Mouse (Mus musculus): ENCODE measurements around the gene Fblim1.

Gene Fblim1

DNA sequence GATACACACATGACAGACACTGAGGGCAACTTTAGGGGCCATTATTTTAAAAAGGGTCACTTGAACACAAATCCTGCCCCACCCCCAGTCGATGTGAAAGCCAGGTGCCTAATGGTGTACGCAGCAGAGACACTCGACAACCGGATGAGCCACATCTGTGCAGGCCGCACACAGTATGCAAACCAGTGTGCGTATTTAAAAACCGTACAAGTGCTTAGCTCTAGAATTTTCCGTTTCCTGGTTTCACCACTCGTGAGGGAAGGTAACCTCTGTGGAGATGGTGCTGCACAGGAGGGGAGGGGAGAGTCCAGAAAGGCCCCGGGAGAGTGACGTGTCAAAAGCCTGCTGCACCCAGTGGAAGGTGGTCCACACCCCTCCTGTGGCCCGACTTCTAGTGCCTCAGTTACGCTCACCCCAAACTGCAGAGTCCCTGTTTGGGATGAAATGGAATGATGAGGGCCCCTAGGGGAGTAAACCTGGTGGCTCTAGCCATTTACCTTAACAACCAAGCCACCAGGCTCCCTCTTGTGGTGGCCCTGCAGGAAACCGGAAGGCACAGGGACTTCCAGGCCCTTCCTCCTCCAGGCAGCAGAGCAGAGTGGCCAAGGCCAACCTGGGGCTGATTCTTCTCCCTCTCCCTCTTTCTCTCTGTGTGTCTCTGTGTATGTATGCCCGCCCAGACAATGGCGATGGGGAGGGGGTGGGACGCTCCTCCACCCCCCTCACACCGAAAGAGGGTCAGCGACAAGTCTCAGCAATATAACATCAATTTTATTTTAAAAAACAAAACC lies 19.3 kb upstream of the Fblim1 start:
- no peak for DNase-seq (ENCODE audit: low spot score)

DNA sequence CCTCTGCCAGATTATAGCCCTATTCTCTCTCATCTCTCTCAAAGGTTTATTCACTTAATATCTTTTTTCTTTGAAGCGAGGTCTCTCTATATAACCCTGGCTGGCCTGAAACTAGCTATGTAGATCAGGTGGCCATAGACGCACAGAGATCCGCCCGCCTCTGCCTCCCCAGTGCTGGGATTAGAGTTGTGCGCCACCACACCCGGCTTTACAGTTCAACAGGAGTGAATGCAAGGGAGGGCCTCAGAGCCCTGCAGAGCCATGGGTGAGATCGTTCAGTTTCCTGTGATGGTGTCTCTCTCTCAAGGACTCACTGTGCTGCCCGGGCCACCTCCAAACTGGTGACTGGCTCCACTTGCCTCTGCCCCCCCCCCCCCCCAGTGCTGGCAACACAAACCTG lies 18.2 kb upstream of the Fblim1 start:
- no peak for DNase-seq (ENCODE audit: low spot score)

DNA sequence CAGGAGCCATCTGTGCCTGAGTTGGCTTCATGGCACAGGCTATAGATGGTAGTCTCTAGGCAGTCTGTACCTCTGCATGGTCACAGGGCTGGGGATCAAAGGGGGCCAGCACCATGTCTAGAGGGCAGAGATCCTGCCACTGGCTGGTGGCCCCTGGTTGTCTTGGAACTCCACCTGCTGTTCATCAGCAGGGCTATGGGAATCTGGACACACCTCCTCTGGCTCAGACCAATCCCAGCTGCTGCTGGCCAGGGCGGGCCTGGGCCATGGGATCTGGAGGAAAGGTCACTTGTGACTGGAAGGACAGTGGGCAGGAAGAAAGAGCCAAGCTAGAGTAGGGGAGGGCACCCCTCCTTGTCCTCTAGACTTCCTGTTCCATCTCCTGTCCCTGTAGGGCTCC lies 17.8 kb upstream of the Fblim1 start, which contains the start of gene Slc25a34:
Slc25a34 (minus strand) TSS at position 156 of the 400 bp plus-strand sequence.
- no peak for DNase-seq (ENCODE audit: low spot score)

GRCm38 (mm10) chr4:141623037-141623436 lies 17.1 kb upstream of the Fblim1 start:
- DNase-seq (ENCODE audit: low spot score), result no peak

- DNase-seq (ENCODE audit: low spot score), result no peak
Observed at GRCm38 (mm10) chr4:141622580-141622979, 16.7 kb upstream of the Fblim1 start.

DNA sequence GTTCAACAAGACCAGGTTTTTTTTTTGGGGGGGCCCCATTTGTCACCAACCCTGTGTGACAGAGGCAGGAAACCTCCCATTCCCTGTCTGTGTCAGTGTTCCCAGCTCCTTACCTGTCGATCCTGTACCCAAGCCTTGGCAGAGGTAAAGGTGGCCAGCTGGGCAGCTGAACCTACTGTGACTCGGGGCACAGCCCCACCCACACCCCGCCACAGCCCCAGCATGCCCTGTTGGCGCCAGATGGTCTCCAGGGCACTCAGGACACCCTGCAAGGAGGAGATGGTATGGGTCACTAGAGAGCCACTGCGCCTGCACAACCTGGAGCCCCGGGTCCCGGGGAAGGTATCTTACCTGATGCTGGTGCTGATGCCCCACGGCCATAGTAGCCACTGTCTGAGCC lies 16.2 kb upstream of the Fblim1 start:
- DNase-seq (ENCODE audit: low spot score), result no peak

DNA sequence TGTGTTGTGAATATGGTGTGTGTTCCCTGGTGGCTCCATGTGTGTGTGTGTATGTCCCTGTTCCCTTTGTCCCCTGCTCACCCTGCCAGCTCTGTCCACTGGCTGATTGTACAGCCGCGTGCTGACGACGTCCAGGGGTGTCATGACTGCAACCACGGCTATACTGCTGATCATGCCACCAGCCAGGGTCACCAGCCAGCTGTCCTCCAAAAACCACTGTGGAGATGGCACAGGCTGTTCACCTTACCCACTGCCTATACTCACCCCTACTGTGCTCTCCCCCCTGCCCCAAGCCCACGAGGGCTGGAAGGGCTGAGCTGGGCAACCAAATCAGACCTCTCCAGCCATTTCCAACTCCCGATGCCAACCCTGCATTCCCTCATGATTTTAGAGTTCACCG lies 15.4 kb upstream of the Fblim1 start:
- no peak for DNase-seq (ENCODE audit: low spot score)

GRCm38 (mm10) chr4:141619299-141619883 lies 13.5 kb upstream of the Fblim1 start:
- DNase-seq (ENCODE audit: low spot score), result no peak

GRCm38 (mm10) chr4:141618565-141619243 lies 12.8 kb upstream of the Fblim1 start, which contains the start of gene Tmem82:
Tmem82 (minus strand) TSS chr4:141618633.
- DNase-seq (ENCODE audit: low spot score), result peak; percentile 51

DNA sequence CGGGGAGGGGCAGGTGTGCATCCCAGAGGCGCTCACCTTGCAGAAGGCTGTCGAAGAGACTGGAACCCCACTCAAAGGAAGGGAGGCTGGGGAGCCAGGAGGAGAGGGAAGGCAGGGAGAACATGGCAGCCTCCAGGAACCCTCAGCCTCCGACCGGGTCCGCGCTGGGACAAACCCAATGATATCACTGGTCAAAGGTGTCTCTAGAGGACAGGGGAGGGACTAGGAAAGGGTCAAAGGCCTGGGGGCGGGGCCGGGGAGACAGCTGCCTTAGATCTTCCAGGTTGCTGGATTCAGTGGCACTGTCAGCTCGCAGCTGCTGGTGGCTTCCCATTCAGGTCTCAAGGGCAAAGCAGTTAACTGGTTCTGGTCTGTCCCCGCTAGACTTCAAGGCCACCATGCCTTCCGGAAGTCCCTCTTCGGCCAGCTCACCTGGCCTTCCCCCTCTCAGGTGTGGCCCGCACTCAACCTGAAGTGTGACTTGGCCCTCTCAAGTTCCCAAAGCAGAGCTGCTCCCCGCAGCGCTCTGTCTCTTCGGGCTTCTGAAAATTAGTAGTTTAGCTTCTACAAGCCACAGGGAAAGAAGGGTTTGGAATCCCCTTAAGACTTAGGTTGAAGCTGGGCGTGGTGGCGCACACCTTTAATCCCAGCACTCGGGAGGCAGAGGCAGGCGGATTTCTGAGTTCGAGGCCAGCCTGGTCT lies 12.1 kb upstream of the Fblim1 start:
- DNase-seq (ENCODE audit: low spot score), result no peak

- peak; percentile 33 for DNase-seq (ENCODE audit: low spot score)
Observed at GRCm38 (mm10) chr4:141617299-141617698, 11.4 kb upstream of the Fblim1 start.

- DNase-seq (ENCODE audit: low spot score), result no peak
Observed at GRCm38 (mm10) chr4:141616811-141617210, 10.9 kb upstream of the Fblim1 start.

DNA sequence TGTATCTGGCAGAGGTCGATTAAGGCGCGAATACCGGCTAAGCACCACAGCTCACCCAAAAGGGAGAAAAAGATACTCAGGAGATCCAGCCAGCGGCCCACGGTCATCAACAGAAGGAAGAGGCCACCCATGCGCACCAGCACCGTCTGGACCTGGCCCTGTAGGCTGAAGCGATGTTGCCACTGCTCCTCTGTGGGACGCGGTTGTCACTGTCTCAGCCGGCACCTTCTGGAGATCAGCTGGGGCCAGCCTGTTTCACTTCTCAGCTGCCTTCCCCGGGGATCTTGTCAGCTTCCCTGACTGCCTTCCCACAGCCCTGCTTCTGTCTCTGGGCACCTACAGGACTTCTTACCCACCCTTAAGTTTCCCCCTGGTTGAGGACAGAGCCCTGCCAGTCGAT lies 9.1 kb upstream of the Fblim1 start:
- no peak for DNase-seq (ENCODE audit: low spot score)

DNA sequence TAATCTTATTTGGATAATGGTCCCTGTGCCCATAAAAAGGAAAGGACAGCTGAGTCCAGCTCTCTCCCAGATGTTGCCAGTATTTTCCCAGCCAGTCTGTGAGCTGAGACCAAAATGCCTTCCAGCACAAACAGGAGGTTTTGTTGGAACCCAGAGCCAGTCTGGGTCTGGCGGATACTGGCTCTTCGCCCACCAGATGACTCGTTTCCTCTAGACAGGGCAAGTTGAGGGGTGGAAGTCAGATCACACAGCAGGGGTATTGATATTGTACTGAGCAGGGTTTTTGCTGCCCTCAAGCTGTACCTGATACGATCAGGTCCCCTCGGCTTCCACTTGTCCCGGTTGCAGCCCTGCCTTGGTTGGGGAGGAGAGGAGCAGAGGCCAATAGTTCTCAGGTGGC lies 3.6 kb upstream of the Fblim1 start:
- no peak for DNase-seq (ENCODE audit: low spot score)

GRCm38 (mm10) chr4:141605421-141605820 lies 475 bp downstream of the Fblim1 start:
- no peak for DNase-seq (ENCODE audit: low spot score)

DNA sequence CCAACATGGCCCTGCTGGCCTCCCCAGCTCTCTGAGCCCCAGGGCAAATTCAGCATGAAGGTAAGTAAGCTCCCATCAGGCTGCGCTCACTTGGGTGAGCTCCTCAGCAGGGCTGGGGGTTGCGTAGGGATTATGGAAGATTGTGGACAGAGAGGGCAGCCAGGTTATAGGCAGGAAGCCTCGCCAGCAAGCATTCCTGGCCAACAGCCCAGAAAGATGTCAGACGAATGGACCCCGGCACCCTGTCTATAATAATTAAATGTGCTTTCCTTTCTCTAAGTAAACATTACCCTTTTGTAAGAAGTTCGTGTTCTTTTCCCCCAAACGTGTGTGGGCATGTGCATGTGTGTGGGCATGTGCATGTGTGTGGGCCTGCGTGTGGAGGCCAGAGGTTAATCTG lies 1.4 kb downstream of the Fblim1 start:
- no peak for DNase-seq (ENCODE audit: low spot score)

- no peak for DNase-seq (ENCODE audit: low spot score)
Observed at GRCm38 (mm10) chr4:141603921-141604320, 2.0 kb downstream of the Fblim1 start.

GRCm38 (mm10) chr4:141602523-141603223 lies 3.2 kb downstream of the Fblim1 start:
- DNase-seq (ENCODE audit: low spot score), result no peak

- DNase-seq (ENCODE audit: low spot score), result no peak
Observed at GRCm38 (mm10) chr4:141601148-141601862, 4.6 kb downstream of the Fblim1 start.

DNA sequence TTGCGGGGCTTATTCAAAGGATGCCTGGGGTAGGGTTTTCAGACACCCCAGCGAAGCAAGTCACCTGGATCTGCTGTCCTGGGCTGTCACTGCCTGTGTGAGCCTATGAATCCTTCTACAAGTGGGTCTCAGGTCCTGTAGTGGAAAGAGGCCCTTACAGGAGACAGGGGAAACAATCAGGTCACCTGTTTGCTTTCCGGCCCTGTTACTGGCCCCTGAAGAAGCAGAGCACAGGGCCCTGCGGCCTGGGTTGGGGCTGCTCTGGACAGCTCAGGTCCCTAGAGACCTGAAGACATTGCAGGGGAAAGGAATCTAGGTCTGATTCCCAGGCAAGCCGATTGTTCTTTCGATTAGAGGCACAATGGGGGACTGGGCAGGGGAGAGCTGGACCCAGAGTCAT lies 5.5 kb downstream of the Fblim1 start:
- no peak for DNase-seq (ENCODE audit: low spot score)

Data from T-cell, adult 2 months (primary cell).